Mouse (Mus musculus) central nervous system, embryonic 18 days (tissue): ENCODE measurements around the gene Cyp2c39. TPM values are rescaled to one million over a fixed set of nuclear protein-coding genes. Genes with fewer than 3 reads are reported as not detected.

Experiments used
- polyA plus RNA-seq: library from polyadenylated mRNA; depleted of rRNA; stranded (reverse); fragments of >200 nt; gene quantifications from 2 replicates; pipeline ENCODE4 v1.2.3, GENCODE M21; 2012; rRNA removed

The Cyp2c39 gene
- polyA plus RNA-seq, result not detected in 2 replicates

DNA sequence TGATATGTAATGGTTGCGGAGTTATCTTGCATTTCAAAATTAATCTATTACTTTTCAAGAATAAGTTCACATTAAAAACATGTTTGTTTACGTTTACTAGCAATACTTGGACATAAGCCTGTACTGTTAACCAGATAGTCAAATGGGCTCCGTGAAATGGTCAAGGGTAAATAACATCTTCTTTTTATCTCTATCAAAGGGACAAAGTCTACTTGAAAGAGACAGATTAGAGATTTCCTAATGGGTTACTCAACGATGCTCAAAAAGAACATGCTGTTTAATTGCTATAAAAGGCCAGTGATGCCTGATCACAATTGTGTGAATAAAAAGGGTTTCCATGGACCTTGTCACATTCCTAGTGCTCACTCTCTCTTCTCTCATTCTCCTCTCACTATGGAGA lies at the start of gene Cyp2c39:
Gene Cyp2c39, plus strand, starts transcription at position 329 of the 400 bp plus-strand sequence.

DNA sequence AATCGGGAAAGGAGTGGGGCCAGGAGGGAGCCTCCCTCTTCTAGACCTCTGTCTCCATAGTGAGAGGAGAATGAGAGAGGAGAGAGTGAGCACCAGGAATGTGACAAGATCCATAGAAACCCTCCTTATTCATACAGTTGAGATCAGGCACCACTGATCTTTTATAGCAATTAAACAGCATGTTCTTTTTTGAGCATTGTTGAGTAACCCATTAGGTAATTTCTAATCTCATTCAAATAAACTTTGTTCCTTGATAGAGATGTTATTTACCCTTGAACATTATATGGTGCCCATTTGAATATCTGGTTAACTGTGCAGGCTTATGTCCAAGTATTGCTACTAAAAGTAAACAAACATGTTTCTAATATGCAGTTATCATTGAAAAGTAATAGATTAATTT lies 47.7 kb upstream of the Cyp2c39 start, which contains the start of gene Cyp2c38:
Gene Cyp2c38, minus strand, starts transcription at position 135 of the 400 bp plus-strand sequence.

Other genes starting within 250 kb of the Cyp2c39 start
- gene Cyp2c29, start 241.5 kb upstream of the Cyp2c39 start, polyA plus RNA-seq, result not detected in 2 replicates
- not detected in 2 replicates for gene Cyp2c38, start 47.8 kb upstream of the Cyp2c39 start, polyA plus RNA-seq
- not detected in 2 replicates for gene Cyp2c67, start 138.2 kb downstream of the Cyp2c39 start, polyA plus RNA-seq
- not detected in 2 replicates for gene Cyp2c68, start 230.2 kb downstream of the Cyp2c39 start, polyA plus RNA-seq